Mouse (Mus musculus) embryonic fibroblast, embryonic 13.5 days (primary cell): ENCODE data around the gene Alyref. TPM values are rescaled to one million over a fixed set of nuclear protein-coding genes. Genes with fewer than 3 reads are reported as not detected.
A peak's percentile ranks its signal among the peaks of the same experiment; 100 is the strongest.

Experiments used
- H3K27ac ChIP-seq: 2 replicates; pipeline ENCODE4 v1.5.1; 2012; ENCODE audit warnings: low read length, control low read depth, inconsistent platforms; ENCODE audit not compliant: insufficient read depth
- H3K4me1 ChIP-seq: 2 replicates; pipeline ENCODE4 v1.6.1; 2011; ENCODE audit warnings: low read length; ENCODE audit not compliant: control insufficient read depth, insufficient read depth
- H3K4me3 ChIP-seq: 2 replicates; pipeline ENCODE4 v1.5.1; 2011; ENCODE audit warnings: mild to moderate bottlenecking, control low read depth, low read length; ENCODE audit not compliant: insufficient read depth
- CTCF ChIP-seq: IDR thresholded peaks from 2 replicates; pipeline ENCODE4 v1.5.1; 2011; ENCODE audit warnings: mild to moderate bottlenecking, control low read depth, low read length, moderate library complexity, borderline replicate concordance; ENCODE audit not compliant: insufficient read depth
- POLR2A ChIP-seq: IDR thresholded peaks from 2 replicates; pipeline ENCODE4 v1.6.1; 2011; ENCODE audit warnings: low read depth, mild to moderate bottlenecking, control low read depth, low read length, moderate library complexity
- polyA plus RNA-seq: library from polyadenylated mRNA; stranded (reverse); fragments of >200 nt; gene quantifications from 2 replicates; pipeline ENCODE4 v1.2.4, GENCODE M21; 2011; ENCODE audit warnings: low read depth; ENCODE audit not compliant: missing spikeins, insufficient read length

Alyref gene
- polyA plus RNA-seq, 1 experiment: 150 TPM

DNA sequence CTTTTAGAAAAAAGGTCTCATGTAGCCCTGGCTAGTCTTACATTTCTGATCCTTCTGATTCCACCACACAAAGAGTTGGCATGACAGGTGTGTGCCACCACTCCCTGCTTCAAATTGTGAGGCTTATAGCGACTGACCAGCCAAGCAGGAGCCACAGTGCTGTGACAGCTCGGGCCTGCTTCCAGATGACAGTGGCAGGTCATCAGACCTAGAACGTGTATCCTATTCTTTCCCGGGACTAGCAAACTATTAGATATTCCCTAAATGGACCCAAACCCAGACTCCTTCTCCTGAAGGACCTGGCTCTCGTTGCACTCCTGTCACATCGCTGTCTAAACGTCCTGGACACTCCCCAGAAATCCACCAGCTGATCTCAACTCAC is 49.4 kb downstream of the Alyref start:
- TF ChIP-seq POLR2A (no peak), CTCF (no peak)
- peak overlapping the region; percentile 71 for H3K4me3 ChIP-seq

DNA sequence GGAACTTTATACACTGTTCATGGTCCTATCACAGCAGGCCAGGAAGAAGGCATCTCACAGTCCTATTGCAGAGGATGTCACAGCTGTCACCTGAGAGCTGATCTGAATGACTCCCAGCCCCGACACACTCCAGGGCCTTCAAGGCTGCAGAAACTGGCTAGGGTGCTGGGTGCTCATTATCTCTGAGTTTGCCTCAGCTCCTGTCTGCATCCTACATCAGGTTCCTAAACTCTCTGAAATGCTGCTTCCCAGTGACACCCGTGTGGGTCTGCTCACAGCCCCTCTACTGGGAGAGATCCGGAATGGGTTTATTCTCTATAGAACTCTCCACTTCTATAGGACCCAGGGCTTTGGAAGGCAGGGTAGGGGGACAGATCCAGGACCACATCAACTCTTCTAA is 50.0 kb downstream of the Alyref start:
- Histone ChIP-seq H3K4me1 (peaks cover 3% of the 10 kb centered on the region; the same call in 1 of the 2 replicates), H3K27ac (no peak overlapping the region), H3K4me3 (peak overlapping the region; percentile 71; the same call in 1 of the 2 replicates)
- TF ChIP-seq CTCF (no peak), POLR2A (no peak)

More for the DNA sequence above, 49.4 kb downstream of the Alyref start:
- Histone ChIP-seq H3K27ac (peak overlapping the region; percentile 84), H3K4me1 (peaks cover 3% of the 10 kb centered on the region; the same call in 1 of the 2 replicates)

DNA sequence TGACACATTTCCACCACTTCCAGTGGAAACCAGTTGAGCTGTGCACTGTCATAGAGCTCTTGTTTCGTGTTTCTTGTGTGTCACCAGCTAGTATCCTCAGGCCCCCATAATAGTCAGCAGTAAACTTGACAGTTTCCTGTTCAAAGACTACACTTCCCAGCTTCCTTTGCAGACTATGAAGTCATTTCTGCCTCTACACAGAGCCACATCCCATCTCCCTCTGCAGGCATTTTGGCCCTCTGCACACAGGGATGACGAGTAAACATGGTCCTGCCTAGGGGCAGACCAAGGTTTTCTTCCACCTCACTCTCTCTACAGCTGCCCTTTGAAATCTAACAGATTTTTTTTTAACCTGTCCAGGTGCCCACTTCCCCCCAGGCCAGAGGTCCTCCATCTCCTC is 50.7 kb downstream of the Alyref start:
- Histone ChIP-seq H3K4me3 (no peak overlapping the region), H3K4me1 (peaks cover 3% of the 10 kb centered on the region; the same call in 1 of the 2 replicates), H3K27ac (no peak overlapping the region)
- TF ChIP-seq CTCF (no peak), POLR2A (peak; percentile 46; the same call in 1 of the 2 replicates)

DNA sequence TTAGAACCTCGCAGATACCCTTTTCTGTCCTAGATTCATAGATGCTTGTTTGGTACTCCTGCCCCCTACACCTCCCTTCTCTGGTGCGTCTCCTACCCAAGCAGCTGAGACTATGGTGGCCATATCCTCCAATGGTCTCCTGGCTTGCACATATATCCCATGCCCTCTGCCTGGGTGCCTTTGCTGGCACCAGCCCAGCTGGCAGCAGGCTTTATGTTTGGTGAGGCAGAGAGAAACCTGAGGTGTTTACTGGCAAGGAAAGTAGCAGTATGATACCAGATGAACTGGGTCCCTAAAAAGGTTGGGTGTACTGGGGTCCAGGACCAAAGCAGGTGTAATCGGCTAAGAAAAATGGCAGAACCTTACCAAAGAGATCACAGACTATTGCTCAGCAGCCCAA is 52.2 kb downstream of the Alyref start:
- Histone ChIP-seq H3K4me3 (no peak overlapping the region), H3K27ac (no peak overlapping the region), H3K4me1 (peaks cover 3% of the 10 kb centered on the region; the same call in 1 of the 2 replicates)
- TF ChIP-seq POLR2A (no peak), CTCF (no peak)

DNA sequence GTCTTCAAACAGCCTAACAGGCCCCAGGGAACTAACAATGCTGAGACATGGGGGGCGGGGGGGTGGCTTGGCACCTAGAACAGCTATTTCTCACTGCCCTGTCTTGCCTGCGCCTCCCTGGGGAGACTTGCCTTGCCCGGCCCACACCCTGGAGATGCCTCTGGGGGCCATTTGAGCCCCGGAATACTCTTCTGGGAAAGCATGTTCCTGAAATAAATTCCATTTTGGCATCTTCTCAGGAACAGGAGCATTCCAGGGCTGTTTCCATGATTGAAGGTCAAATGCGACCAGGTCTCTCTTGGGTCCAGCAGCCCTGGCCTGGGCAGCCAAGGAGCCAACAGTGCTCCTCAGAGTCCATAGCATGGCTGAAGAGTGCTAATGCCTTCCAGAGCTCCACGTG is 55.8 kb downstream of the Alyref start:
- Histone ChIP-seq H3K4me1 (no peaks in the 10 kb centered on the region), H3K4me3 (no peak overlapping the region), H3K27ac (no peak overlapping the region)
- no peak for TF ChIP-seq POLR2A

Other genes with a start within 250 kb of the Alyref start
- 5,586 and 6,404 TPM in 2 replicates for gene Actg1, start 249.8 kb downstream of the Alyref start, polyA plus RNA-seq
- not detected in 2 replicates for gene Fscn2, start 236.8 kb downstream of the Alyref start, polyA plus RNA-seq
- gene Faap100, start 219.6 kb downstream of the Alyref start, polyA plus RNA-seq: 8.5 and 10.9 TPM in 2 replicates
- gene Nploc4, start 160.7 kb downstream of the Alyref start, polyA plus RNA-seq: 76.1 and 81.6 TPM in 2 replicates
- not detected in 2 replicates for gene Tspan10, start 155.7 kb downstream of the Alyref start, polyA plus RNA-seq
- gene Pde6g, start 144.9 kb downstream of the Alyref start, polyA plus RNA-seq: not detected in 2 replicates
- gene Oxld1, start 140.3 kb downstream of the Alyref start, polyA plus RNA-seq: 5.6 TPM in 2 replicates
- 18.9 and 27.3 TPM in 2 replicates for gene Ccdc137, start 140.2 kb downstream of the Alyref start, polyA plus RNA-seq
- 24.0 and 30.7 TPM in 2 replicates for gene Arl16, start 130.8 kb downstream of the Alyref start, polyA plus RNA-seq
- gene Mrpl12, start 113.8 kb downstream of the Alyref start, polyA plus RNA-seq: 51.1 and 58.0 TPM in 2 replicates
- gene Slc25a10, start 106.5 kb downstream of the Alyref start, polyA plus RNA-seq: 22.0 and 22.4 TPM in 2 replicates
- not detected in 2 replicates for gene Gcgr, start 67.7 kb downstream of the Alyref start, polyA plus RNA-seq
- gene Mcrip1, start 48.6 kb downstream of the Alyref start, polyA plus RNA-seq: 65.4 and 90.1 TPM in 2 replicates
- not detected in 2 replicates for gene Ppp1r27, start 47.2 kb downstream of the Alyref start, polyA plus RNA-seq
- 846 and 907 TPM in 2 replicates for gene P4hb, start 25.1 kb downstream of the Alyref start, polyA plus RNA-seq
- gene Arhgdia, start 16.7 kb downstream of the Alyref start, polyA plus RNA-seq: 500 and 534 TPM in 2 replicates
- gene Anapc11, start 56 bp upstream of the Alyref start, polyA plus RNA-seq: 78.0 and 87.2 TPM in 2 replicates
- gene Npb, start 10.1 kb upstream of the Alyref start, polyA plus RNA-seq: not detected in 2 replicates
- gene Pcyt2, start 19.6 kb upstream of the Alyref start, polyA plus RNA-seq: 39.5 and 45.2 TPM in 2 replicates
- gene Sirt7, start 26.9 kb upstream of the Alyref start, polyA plus RNA-seq: 15.9 and 19.2 TPM in 2 replicates
- 39.4 and 43.9 TPM in 2 replicates for gene Mafg, start 35.2 kb upstream of the Alyref start, polyA plus RNA-seq
- 44.5 and 59.0 TPM in 2 replicates for gene Pycr1, start 45.4 kb upstream of the Alyref start, polyA plus RNA-seq
- not detected in 2 replicates for gene Myadml2, start 49.8 kb upstream of the Alyref start, polyA plus RNA-seq
- gene Notum, start 62.8 kb upstream of the Alyref start, polyA plus RNA-seq: 0.47 and 0.63 TPM in 2 replicates
- gene Aspscr1, start 74.6 kb upstream of the Alyref start, polyA plus RNA-seq: 49.8 and 53.9 TPM in 2 replicates
- gene Cenpx, start 115.4 kb upstream of the Alyref start, polyA plus RNA-seq: 42.8 and 44.1 TPM in 2 replicates
- gene Lrrc45, start 115.6 kb upstream of the Alyref start, polyA plus RNA-seq: 16.1 and 17.8 TPM in 2 replicates
- 16.0 and 20.8 TPM in 2 replicates for gene Rac3, start 123.1 kb upstream of the Alyref start, polyA plus RNA-seq
- gene Dcxr, start 128.9 kb upstream of the Alyref start, polyA plus RNA-seq: 31.6 and 52.4 TPM in 2 replicates
- gene Cbr2, start 133.7 kb upstream of the Alyref start, polyA plus RNA-seq: 27.8 and 30.7 TPM in 2 replicates
- 1.3 and 15.2 TPM in 2 replicates for gene Hmga1b, start 164.4 kb upstream of the Alyref start, polyA plus RNA-seq
- gene Rfng, start 185.8 kb upstream of the Alyref start, polyA plus RNA-seq: 12.8 and 13.0 TPM in 2 replicates
- 103 and 112 TPM in 2 replicates for gene Gps1, start 185.9 kb upstream of the Alyref start, polyA plus RNA-seq
- 23.7 and 24.0 TPM in 2 replicates for gene Dus1l, start 198.0 kb upstream of the Alyref start, polyA plus RNA-seq
- 61.2 and 72.6 TPM in 2 replicates for gene Fasn, start 226.2 kb upstream of the Alyref start, polyA plus RNA-seq